Mouse (Mus musculus) layer of hippocampus, postnatal 14 days (tissue): ENCODE measurements at regions not wholly inside any gene's neighbourhood (a gene's known extent, or its start where the extent isn't known, plus 50 kb on each side); places are given as distances from the start of the nearest gene placed in this dataset.
A peak's percentile ranks its signal among the peaks of the same experiment; 100 is the strongest.

Experiments
- DNase-seq, 2 experiments: peaks; one replicate each; pipeline ENCODE4 v3.0.0; 2021 to 2022; ENCODE audit warnings: low spot score in 2 of 2, mixed read lengths in 1 of 2

- DNase-seq, result no peak
Measured at GRCm38 (mm10) chr11:64764056-64764455, 214.8 kb upstream of the Elac2 start.

DNA sequence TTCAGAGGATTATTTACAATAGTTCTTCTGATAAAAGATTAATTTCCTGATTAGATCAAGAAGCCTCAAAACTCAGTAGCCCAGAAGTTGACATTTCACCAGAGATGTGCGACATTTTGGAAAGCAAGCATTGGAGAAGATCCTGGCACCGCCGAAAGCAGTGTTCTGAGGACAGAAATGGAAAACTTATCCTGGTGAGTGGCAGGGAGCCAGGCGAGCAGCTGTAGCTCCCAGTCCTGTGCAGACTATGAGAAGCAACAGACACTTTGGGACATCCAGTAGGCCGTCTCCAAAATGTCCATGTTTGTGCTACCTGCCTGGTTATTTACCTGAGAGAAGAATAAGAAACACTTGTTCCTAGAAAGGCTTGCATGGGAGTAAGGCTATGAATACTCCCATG, 202.1 kb upstream of the Elac2 start:
- DNase-seq, result no peak

DNA sequence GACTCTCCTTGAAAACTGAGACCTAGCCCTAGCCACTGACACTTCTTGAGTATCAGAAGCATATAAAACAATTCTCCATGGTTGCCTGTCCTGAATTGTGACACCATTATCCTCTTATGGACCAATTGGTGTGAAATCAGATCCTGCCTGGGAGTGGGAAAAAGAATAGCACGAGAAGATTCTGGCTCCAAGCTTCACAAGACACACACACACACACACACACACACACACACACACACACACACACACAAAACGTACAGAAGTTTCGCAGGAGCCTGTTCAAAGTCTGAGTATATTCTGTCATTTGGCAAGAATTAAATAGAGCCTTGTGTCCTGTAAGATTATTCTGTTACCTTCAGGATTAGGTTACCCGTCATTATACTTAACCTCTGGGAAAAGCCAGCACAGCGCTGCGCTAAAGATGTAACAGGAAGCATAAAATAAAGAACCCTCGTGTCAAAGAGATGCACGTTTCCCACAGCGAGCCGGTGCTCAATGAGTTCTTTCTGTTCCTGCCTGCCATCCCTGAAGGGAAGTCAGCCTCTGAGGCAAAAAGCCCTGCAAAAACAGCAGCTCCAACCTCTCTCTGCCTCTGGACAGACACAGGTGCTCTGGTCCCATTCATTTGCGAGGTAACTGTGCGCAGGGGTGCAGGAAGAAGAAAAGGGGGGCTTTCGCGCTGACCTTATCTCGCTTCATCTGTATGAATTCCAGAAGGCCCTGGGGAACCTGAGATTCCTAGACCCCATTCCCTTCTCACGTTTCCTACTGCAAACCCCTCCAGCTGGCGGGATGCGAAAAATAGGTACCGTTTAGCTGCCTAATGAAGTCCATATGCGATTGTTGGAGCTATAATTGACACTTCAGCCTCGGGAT, 178.4 kb upstream of the Elac2 start:
- no peak for DNase-seq

GRCm38 (mm10) chr11:64801351-64801750, 177.5 kb upstream of the Elac2 start:
- DNase-seq, result no peak

GRCm38 (mm10) chr11:64805567-64805966, 173.3 kb upstream of the Elac2 start:
- DNase-seq, result no peak

- no peak for DNase-seq
Measured at GRCm38 (mm10) chr11:64812408-64812807, 166.4 kb upstream of the Elac2 start.

- no peak for DNase-seq
Measured at GRCm38 (mm10) chr11:64829429-64829828, 149.4 kb upstream of the Elac2 start.

- DNase-seq, result no peak
Measured at GRCm38 (mm10) chr11:64832453-64832852, 146.4 kb upstream of the Elac2 start.

DNA sequence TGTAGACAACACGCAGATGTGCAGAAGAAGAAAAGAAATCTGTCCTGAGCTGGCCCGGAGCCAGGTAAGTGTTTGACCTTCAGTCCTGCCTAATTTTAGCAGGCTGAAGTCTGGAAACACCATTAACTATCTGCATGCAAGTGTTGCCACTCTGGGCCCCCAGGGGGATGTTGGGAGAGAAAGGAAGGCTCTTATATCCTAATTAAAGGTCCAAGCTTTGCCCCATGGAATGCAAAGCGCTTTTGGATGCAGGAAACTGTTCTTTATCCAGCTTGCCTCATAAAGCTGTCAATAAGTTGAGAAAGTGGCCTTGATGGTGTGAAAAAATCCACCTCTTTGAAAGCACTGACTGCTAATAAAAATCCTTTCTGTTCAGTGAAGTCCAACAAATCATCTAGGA, 145.1 kb upstream of the Elac2 start:
- DNase-seq, result no peak

GRCm38 (mm10) chr11:64836771-64837170, 142.1 kb upstream of the Elac2 start:
- DNase-seq, result no peak

- DNase-seq, result no peak
Measured at GRCm38 (mm10) chr11:64841092-64841491, 137.7 kb upstream of the Elac2 start.

DNA sequence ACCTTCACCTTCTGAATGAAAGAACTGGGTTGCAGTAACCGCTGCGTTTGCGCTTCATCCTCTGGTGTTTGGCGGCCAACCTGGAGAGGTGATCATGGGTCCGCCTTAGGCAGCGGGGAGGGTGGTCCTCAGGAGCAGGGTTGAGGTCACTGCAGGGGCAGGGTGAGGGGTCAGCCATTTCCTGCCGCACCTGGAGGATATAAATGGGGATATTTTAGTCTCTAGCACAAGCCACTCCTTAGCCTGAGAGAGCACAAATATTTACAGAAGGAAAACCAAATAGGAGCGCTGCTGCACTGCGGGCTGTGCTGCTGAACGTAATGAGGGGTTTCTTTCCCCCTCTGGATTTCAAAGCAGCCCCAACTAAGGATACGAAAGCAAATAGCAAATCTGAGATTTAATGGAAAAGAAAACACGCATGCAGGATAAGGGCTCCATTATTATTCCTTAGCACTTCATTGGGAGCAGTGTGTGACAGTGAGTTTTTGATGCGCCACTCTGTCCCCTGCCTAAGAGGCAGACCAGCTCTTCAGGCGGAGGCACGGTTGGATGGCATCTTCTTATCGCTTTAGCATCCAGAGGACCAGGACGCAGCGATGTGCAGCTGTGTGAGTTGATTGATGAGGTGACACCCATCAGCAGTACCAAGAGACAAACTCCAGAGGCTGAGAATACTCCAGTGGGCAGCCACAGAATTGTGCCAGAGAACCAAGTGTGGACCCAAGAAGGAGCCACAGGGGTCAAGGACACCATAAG, 135.9 kb upstream of the Elac2 start:
- DNase-seq, result no peak

DNA sequence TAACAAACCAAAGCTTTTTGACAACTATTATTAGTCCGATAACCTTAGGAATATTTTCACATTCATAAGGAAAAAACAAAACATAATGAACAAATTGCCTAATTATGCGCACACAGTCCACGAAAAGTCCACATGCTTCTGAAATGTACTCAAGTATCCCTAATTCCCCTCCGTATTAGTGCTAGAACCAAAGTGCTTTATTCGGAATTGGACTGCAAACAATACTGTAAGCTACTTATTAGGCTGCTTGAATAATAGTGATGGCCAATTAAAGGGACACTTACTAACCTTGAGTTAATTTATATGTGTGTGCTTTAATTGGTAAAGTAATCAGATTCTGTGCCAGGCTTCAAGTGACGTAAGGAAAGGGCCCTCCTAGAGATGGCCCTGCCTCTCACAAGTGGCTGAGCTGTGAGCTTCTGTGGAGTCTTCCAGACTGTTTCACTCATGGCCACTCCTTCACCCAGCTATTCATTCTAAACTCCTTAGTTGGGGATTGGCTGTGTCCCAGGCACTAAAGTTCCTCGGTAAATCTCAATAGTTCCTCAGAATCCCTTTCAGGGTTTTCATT, 132.2 kb upstream of the Elac2 start:
- DNase-seq, result no peak

GRCm38 (mm10) chr11:64859636-64860035, 119.2 kb upstream of the Elac2 start:
- no peak for DNase-seq

DNA sequence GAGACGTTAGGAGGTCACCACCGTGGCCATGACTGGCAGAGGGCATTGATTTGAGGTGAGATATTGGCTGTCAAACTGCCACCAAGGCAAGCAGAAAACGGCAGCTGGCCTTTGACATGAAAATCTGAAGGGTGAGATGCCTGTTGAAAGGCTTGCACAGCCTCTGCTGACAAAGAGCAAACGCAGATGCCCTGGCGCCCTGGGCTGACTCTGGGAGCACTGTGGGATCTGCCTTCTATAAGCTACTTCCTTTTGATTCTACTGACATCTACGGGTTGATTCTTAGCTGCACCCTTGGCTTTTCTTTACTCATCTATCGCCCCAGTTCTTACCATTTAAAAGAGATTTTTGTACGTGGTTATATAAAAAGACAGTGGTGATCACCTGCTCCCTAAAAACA, 98.2 kb upstream of the Elac2 start:
- DNase-seq, result no peak

DNA sequence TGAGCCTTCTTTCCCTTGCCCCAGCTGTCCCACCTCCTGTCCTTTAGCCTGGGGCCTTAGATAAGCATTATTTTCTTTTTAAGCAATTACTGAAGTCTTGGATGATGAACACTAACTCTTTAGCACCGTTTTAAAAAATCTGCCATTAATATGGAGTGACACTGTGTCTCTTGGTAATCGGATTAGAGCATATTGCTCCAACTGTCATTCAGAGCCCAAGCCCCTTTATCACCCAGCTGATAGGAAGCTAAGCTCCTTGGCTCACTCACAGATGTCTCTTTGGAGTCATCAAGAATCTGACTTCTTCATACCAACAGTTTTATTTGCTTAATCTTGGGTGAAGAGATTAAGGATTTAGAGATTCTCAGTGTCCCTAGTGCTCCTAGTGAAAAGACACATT, 94.3 kb upstream of the Elac2 start:
- DNase-seq, result no peak

GRCm38 (mm10) chr11:64889335-64890020, 89.4 kb upstream of the Elac2 start:
- DNase-seq, result no peak

- DNase-seq, result peak in 1 of 2 experiments; percentile 4
Measured at GRCm38 (mm10) chr11:64890776-64891175, 88.1 kb upstream of the Elac2 start.

GRCm38 (mm10) chr11:64895804-64896466, 82.9 kb upstream of the Elac2 start:
- peak; percentile 5 to 15 for DNase-seq

DNA sequence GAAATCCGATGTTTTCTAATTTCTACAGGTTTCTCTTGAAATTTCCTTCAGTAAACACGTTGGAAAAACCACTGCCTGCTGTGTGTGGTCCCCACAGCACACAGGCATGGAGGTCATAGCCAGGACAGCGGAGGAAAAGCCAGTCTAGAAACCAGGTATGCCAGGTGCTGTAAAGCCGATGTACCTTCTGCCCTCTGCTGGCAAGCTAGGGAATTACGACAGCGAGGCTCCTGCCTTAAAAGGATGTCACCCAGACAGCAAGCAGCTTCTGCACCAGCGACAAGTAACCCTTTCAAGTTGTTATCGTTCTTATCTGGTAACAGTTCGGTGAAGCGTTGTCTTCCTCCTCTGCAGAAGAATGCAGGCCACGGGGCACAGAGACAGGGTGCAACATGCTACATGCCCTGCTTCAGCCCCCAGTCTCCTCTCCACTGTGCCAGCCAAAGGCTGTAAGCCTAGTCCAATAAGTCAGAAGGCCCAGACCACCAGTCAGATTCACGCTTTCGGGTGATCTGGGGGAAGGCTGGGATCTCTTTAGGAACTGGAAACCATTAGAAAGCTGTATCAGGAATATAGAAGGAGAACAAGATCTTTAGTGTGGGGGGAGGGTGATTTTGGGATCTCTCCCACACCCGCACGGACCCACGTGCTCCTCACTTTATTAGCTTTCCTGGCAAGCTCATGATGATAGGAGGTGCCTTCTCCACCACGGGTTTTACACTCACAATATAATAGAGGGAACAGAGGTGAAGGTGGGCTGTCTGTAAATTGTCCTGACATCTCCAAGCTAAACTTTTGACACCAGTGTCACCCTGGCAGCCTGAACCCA, 79.9 kb upstream of the Elac2 start:
- DNase-seq, result peak; percentile 56 to 74
